ENCODE assay signal across 27 mouse cellular contexts in genomic region chr19:45730042-45730441, GRCm38 (mm10). TPM values are rescaled to one million over a fixed set of nuclear protein-coding genes. Genes with fewer than 3 reads are reported as not detected.
DNase-seq lines count a peak whose midpoint lies in the region; ATAC-seq lines count a peak whose summit lies in the region.
"Had no signal": no experiment of that assay in that cellular context is flagged by ENCODE, and none has a peak within 500 bp of the region (broad histone marks: within the 10 kb centered on the region; RNA-seq: fewer than 3 reads in every experiment).

No protein-coding gene starts in this region.

- no peak overlapping the region for H3K4me3 ChIP-seq in neural tube, embryonic 11.5 days (ENCODE audit: low read depth, low read length)
- H3K4me3 ChIP-seq: embryonic facial prominence, embryonic 10.5 days; embryonic facial prominence, embryonic 12.5 days; forebrain, embryonic 13.5 days; forebrain, embryonic 15.5 days had no signal

- H3K27ac ChIP-seq in neural tube, embryonic 11.5 days (ENCODE audit: low read depth, low read length), result no peak overlapping the region
- H3K27ac ChIP-seq: embryonic facial prominence, embryonic 10.5 days; embryonic facial prominence, embryonic 12.5 days; forebrain, embryonic 13.5 days; forebrain, embryonic 15.5 days had no signal

- WGBS in neural tube, embryonic 11.5 days, result 71% methylated on average over 8 of the region's 8 CpGs

- peaks cover 57% of the 10 kb centered on the region for H3K27me3 ChIP-seq in neural tube, embryonic 11.5 days (ENCODE audit: control insufficient read depth, insufficient read depth, low read length)

- H3K9ac ChIP-seq in neural tube, embryonic 11.5 days (ENCODE audit: low read length), result no peak overlapping the region
- H3K9ac ChIP-seq: embryonic facial prominence, embryonic 12.5 days; forebrain, embryonic 13.5 days; forebrain, embryonic 15.5 days; forebrain, postnatal 0 days had no signal

- no peaks in the 10 kb centered on the region for H3K36me3 ChIP-seq in neural tube, embryonic 11.5 days (ENCODE audit: control insufficient read depth, insufficient read depth, low read length)
- H3K36me3 ChIP-seq: embryonic facial prominence, embryonic 10.5 days; embryonic facial prominence, embryonic 12.5 days; forebrain, embryonic 15.5 days; G1E had no signal

- H3K9me3 ChIP-seq in neural tube, embryonic 11.5 days (ENCODE audit: control insufficient read depth, low read length), result no peaks in the 10 kb centered on the region
- H3K9me3 ChIP-seq: embryonic facial prominence, embryonic 10.5 days; embryonic facial prominence, embryonic 12.5 days; forebrain, embryonic 13.5 days; forebrain, embryonic 15.5 days; G1E had no signal

- H3K4me1 ChIP-seq in neural tube, embryonic 11.5 days (ENCODE audit: control insufficient read depth, insufficient read depth, low read length), result no peaks in the 10 kb centered on the region
- H3K4me1 ChIP-seq: forebrain, embryonic 15.5 days had no signal

- DNase-seq in cerebellum, postnatal 10 days, result peak; percentile 32 to 60
- no peak for DNase-seq in cerebellum, adult 8-10 months
- DNase-seq in heart, adult 11 months, result peak; percentile 76
- no peak for DNase-seq in heart, adult 8-10 months (ENCODE audit: low spot score)
- peak; percentile 5 for DNase-seq in neural tube, embryonic 11.5 days (ENCODE audit: low spot score)
- no peak for DNase-seq in neural tube, embryonic 10.5 days (ENCODE audit: extremely low spot score, low spot score)
- DNase-seq: adrenal gland, adult 8-10 months; adrenal gland, postnatal 14 days; adrenal gland, postnatal 36 days; B cell, adult 2 months; cerebellum, adult 11-12 months; cerebellum, adult 2 months; cerebellum, adult 9-11 months; cerebellum, postnatal 25 days; forebrain, postnatal 0 days had no signal

- ATAC-seq in neural tube, embryonic 11.5 days (ENCODE audit: insufficient read depth, low FRiP score, low TSS enrichment), result no peak
- ATAC-seq: activated CD4-positive, CD25-positive, alpha-beta regulatory T cell, adult 4 months; CD4-positive, CD25-positive, alpha-beta regulatory T cell, adult 4 months; forebrain, embryonic 13.5 days; forebrain, embryonic 15.5 days; Patski had no signal

- H3K4me2 ChIP-seq in neural tube, embryonic 11.5 days (ENCODE audit: low read depth), result no peak overlapping the region
- H3K4me2 ChIP-seq: embryonic facial prominence, embryonic 12.5 days; forebrain, embryonic 13.5 days; forebrain, embryonic 15.5 days had no signal

RNA-seq across cellular contexts. Expression of gene Fgf8, which starts 12.7 kb away (rescaled TPM):
- not detected for total RNA-seq in heart, adult 8-10 months (2022)
- polyA plus RNA-seq in neural tube, embryonic 11.5 days (2014; fragmentation: Nextera tagmentation; extraction: Ambion mirVana), result 0.23 and 0.72 TPM in 2 replicates
- total RNA-seq: adrenal gland, adult 18-20 months; adrenal gland, adult 8-10 months; adrenal gland, postnatal 14 days; adrenal gland, postnatal 36 days; CH12.LX; G1E had no signal
- polyA plus RNA-seq: activated CD4-positive, CD25-positive, alpha-beta regulatory T cell, adult 4 months; CD4-positive, CD25-positive, alpha-beta regulatory T cell, adult 4 months; cerebellum, adult 2 months; cortical plate, adult 2 months; embryonic facial prominence, embryonic 14.5 days; G1E had no signal

RNA-seq across cellular contexts. Expression of gene Npm3, which starts 19.3 kb away (rescaled TPM):
- 10 to 100 TPM; 11.5 to 16.0 (median 13.9) TPM for total RNA-seq in heart, adult 8-10 months (2022)
- polyA plus RNA-seq in neural tube, embryonic 11.5 days (2014; fragmentation: Nextera tagmentation; extraction: Ambion mirVana), result 10.1 and 10.5 TPM in 2 replicates

RNA-seq across cellular contexts. Expression of gene Mgea5, which starts 53.6 kb away (rescaled TPM):
- total RNA-seq in heart, adult 8-10 months (2022), result 10 to 100 TPM; 70.7 to 85.5 (median 82.4) TPM
- 65.8 and 69.7 TPM in 2 replicates for polyA plus RNA-seq in neural tube, embryonic 11.5 days (2014; fragmentation: Nextera tagmentation; extraction: Ambion mirVana)

Comparison
In these comparisons a context has a peak if more than half of its experiments do, and no peak if none do; other contexts are left out.
1. DNase-seq: peak in cerebellum, postnatal 10 days (2 of 2), heart, adult 11 months (single experiment) and neural tube, embryonic 11.5 days (single experiment); none in cerebellum, adult 8-10 months (single experiment), heart, adult 8-10 months (single experiment) and neural tube, embryonic 10.5 days (single experiment).